Mouse (Mus musculus): Measurements from ENCODE around the gene Armt1. TPM values are rescaled to one million over a fixed set of nuclear protein-coding genes. Genes with fewer than 3 reads are reported as not detected.
"Not testable (repeated sequence)": the region's sequence is repeated elsewhere in the genome, so short reads cannot be mapped to it uniquely, and the experiment has no call there.

The Armt1 gene
- total RNA-seq (2021), result 10 to 100 TPM; 24.8 to 25.1 TPM

DNA sequence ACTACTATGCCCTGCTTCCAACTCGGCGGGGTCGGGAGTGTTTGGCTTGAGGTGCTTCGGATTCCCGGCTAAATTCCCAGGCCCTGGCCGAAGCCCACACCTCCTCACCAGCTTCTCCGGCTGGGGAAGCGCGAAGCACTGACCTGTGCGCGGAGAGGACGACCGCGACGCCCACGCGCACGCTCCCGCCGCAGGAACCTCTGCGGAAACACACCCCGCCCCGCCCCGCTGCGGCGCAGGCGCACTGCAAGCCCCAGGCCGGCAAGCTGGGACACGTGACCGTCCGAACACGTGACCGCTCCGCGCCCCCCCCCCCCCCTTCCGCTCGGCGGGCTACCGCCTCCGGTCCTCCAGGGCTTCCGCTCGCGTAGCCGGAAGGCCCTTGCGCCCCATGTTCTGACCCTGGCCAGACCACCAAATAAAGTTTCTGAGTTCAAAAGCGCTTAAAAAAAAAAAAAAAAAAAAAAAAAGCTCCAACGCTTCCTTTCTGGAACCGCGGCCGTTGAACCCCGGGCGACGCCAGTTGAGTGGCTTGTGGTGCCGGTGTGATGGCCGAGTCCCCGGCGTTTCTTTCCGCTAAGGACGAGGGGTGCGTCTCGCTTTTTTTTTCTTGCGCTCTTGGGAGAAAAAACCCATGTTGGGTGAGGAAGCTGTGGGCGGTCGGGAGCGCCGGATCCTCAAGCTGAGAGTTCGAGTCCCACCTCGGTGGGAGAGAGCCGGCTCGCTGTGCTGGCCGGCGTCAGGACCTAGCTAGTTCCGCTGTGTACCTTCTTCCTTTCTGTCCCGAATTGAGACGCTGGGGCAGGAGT lies at the start of gene Armt1, which contains the start of gene Rmnd1:
Gene Armt1, plus strand, starts transcription at position 345 of the 809 bp plus-strand sequence.
Gene Rmnd1, minus strand, starts transcription at position 266 of the 809 bp plus-strand sequence.
- DNase-seq, result peak; percentile 93 to 94

DNA sequence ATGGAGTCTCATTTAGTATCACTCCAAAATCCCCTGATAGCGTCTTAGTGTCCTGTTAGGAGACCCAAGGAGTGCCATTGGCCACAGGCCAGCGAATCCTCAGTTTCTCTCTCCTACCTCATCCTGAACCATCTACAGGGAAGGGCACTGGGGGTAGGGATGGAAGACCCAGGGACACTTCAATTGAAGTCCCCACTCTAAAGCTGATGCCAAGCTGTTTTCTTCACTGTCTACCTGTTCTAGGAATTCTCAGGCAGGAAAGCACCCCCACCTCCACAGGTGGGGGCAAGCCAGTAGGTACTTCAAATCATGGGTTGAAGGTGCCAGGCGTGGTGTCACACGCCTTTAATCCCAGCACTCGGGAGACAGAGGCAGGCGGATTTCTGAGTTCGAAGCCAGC lies 48.0 kb upstream of the Armt1 start:
- DNase-seq, result no peak

DNA sequence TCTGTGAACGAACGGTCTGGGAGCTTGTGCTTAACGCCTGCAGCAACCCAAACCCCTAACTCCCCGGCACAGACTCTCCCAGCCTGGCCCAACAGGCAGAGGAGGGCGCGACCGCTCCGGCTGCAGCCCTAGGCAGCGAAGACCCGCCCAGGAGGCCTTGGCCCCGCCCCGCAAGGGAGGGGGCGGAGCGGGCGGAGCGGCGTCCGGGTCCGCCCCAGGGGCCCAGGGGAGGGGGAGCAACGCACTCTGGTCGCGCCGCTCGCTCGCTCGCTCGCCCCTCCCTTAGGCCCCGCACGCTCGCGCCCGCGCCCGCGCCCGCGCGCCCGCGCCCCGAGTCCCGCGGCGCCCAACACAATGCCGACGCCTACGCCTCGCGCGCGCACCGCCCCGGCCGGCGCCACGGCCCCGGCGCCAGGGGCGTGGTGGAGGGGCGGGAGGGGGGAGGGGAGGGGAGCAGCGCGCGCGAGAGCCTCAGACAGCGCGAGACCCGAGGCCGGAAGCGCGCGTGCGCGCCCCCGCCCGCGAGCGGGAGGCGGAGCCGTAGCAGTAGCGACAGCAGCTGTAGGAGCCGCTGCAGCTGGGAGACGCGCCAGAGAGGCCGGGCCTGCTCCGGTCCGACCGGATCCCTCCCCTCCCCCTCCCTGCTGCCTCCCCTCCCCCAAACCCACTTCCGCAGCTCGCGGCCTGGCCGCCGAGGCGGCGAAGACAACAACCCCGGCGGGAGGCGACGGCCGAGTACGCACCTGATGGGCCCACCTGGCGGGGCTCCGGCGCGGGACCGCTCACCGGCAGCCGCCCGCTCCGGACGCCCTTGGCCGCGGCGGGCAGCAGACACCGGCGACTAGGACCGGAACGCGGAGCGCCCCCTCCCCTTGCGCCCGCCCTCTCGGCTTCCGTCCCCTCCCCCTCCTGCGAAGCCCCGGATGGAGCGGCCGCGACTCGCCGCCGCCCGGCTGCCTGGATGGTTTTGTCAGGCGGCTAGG lies 45.4 kb upstream of the Armt1 start:
- DNase-seq, result peak; percentile 91 to 92

DNA sequence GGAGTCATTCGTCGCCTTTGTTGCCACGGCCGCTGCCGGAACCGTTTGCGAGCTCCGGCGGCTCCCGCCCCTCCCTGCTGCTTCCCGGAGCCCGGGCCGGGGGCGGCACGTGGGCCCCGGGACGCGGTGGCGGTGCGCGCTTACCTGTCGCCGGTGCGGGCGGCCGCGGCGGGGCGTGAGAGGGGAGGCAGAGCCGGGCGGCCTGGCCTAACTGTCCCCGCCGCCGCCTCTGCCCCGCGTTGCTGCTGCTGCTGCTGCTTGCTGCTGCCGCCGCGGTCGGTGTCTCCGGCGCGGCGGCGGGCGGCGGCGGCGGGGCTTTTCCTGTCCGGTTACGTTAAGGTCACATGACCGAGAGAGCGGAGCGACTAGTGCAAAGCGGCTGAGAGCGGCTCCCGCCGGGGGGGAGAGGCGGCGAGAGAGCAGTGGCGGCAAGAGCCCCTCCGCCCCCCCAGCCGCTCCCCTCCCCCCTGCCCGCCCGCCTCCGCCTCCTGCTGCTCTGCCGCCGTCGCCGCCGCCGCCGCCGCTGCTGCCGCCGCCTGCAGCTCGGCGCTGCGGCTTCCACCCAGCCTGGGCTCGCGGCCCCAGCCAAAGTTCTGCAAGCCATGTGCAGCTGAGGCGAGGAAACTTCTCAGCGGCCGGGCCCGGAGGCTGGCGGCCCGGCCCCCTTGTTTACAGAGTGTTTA lies 44.4 kb upstream of the Armt1 start, which contains the start of gene Zbtb2:
Gene Zbtb2, minus strand, starts transcription at position 408 of the 683 bp plus-strand sequence.
- peak; percentile 61 to 65 for DNase-seq

DNA sequence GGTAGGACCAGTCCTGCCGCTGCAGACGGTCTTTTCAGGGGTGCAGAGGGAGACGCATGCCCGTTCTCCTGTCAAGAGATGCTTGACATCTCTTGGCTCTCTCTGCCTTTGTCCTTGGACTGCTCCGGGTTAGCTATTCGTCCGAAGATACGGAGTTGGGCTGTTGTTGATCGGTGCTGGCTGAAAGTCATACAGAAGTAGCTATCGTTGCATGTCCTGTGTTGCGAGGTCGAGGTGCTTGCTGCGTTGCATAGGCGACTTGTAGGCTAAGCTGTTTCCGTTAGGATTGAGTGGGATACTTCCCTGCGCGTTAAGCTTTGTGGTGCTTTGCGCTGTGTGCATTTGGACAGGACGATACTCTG lies 43.9 kb upstream of the Armt1 start:
- DNase-seq, result no peak

DNA sequence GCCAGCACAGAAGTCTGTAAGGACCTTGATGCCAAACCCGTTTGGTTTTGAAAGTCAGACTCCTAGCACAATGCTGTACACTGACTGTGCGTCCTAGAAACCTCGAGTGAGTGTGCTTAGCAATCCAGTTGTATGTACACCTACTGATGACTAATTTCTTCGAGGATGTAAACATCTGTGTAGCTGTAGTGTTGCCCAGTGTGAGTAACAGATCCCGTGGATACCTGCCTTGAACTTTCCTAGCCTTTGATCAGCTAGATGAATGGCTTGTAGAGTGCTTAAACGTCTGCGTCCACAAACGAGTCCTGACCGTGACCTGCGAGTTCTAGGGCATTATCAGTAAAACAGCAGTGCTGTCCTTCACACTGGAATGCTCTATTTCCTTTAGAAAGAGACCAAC lies 43.2 kb upstream of the Armt1 start:
- no peak for DNase-seq

DNA sequence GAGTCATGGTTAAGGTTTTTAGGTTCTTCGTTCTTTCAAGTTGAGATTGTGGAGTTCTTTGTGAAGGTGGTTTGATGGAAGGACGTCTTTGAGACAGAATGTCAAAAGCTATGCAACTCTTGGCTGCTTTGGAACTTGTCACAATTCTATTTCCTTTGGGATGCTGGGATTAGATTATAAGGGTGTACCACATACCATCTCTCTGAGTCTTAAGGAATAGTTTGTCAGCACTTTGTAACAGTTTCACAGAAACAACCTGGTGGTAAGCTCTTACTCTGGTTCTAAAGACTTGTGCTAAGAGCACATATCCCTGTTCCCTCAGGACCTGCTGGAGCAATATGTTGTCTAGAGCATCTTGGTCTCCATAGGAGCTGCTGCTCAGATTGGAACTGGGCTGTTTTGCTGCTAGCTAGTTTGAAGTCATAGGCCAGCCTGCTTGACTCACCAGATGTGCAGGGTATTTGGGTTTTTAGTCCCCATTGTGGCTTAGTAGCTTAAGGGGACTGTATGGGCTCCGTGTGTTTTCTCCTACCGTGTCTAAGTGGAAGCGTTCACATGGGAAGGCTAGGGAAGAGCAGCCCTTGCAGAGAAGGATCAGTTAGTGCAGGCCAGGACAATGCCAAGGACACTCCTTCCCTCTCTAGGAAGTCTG lies 42.7 kb upstream of the Armt1 start:
- no peak for DNase-seq

DNA sequence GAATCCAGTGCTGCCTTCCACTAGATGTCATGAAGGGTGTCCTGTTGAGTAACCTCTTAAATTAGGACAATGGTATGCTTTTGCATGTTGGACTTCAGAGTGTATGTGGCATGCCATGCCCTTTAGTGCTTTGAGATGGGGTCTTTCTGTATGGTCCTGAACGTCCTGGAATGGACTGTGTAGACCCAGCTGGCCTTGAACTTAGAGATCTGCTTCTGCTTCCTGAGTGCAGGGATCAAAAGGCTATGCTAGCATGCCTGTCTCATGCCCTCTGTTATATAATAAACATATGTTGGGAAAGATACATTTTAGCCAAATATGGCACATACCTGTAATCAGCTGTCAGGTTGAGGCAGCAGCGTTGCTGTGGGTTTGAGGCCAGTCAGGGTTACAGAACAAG lies 41.7 kb upstream of the Armt1 start:
- DNase-seq, result no peak

DNA sequence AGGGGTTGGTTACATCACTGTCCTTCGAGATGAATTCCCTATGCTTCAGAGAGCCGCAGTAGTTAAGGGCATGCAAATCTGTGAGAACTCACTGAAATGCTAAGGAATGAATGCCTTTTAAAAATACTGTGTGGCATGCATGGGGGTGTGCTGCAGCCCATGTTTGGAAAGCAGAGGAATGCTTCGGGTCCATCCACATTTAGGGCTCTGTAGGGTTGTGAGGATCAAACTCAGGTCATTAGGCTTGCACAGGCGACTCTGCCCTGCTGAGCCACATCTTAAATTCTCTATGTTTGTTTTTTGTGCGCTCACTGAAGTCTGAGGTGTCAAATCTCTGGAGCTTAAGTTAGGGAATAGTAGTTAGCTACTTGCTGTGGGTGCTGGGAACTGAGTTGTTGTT lies 41.2 kb upstream of the Armt1 start:
- DNase-seq, result no peak

DNA sequence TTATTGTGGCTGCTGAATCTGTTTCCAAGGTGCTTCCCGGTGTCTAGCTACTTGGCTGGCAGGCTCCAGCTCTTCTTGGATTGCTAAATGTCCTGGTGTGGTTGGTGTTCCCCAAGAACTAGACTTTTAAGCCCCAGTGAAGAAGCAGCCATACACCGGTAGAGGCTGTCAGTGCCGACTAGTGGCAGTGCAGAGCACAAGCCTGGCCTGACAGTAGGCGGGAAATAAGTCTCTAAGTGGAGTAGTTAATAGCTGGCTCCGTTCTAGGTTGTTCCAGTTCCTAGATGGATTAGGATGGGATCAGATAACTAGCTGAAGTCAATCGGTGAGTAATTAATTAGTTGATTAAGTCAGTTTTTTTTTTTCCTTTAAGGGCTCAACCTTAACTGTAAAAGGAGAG lies 40.4 kb upstream of the Armt1 start:
- no peak for DNase-seq

DNA sequence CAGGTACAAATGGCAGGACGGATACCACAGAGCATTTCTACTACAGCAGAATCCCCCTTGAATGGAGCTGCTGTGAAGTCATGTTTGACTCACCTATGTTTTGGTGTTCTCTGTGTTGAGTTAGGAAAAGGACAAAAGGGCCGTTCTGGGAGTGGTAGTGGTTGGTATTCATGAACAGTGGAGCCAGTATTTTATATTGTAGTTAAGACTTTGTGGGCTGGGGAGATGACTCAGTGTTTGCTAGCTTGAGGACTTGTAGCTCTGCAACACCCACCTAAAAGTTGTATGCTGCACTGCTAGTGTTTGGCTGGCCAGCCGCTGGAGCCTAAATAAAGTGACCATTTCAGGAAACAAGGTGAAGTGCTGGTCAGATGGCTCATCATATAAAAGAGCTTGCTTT lies 36.9 kb upstream of the Armt1 start:
- no peak for DNase-seq

DNA sequence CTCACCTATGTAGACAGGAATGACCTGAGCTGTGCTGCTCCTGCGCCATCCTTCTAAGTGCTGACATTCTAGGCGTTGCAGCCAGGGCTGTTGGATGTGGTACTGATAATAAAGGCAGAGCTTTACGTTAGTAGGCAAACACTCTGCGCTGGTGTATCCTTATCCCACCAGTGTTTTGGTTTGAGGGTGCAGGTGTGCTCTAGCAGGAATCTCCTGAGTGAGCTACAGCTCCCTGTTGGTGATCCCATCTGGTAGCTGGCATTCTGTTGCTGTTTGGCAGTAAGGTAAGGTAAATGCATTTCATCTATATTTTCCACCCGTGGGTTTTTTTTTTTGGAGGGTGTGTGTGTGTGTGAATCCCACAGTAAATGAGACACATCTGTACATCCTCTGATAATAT lies 34.2 kb upstream of the Armt1 start:
- DNase-seq, result no peak

DNA sequence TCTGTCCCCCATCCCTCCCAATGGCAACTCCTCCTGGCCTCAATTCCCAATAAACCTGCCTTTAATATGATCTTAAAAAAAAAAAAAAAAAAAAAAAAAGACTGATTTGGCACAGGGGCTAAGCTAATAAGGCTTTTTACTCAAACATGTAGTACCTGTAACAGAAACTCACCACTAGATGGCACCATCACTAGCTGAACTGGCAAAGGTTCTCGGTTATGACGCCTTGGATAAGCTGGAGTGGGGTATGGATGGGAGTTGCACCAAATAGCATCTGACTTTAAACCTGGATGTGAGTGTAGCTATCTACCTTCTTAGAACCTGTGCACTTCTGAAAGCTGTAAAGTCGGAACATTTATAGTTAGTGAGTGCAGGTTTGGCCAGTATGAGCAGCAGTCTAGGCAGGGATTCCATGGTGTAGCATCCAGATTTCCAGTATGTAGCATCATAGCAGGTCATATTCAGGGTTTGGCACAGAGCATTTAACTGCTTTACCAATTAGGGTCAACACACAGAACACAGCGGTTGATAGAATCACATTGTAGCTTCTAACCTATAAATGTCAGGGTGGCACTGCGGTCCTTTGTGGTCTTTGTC lies 27.3 kb upstream of the Armt1 start:
- DNase-seq, result no peak

DNA sequence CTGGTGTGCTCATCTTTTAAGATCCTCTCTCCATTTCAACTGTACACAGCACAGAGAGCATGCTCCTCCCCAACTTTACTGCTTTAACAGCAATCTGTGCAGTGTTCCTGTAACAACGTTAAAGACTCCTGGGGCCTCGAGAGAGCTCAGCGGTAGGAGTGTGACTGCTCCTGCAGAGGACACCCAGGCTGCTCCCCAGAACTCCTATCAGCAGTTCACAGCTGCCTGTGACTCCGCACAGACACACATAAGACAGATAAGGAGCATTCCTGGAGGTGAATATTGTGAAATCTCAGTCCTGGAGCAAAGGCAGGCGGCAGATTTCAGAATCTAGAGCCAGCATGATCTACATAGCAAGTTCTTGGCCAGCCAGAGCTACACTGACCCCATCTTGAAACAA lies 26.8 kb upstream of the Armt1 start:
- no peak for DNase-seq

DNA sequence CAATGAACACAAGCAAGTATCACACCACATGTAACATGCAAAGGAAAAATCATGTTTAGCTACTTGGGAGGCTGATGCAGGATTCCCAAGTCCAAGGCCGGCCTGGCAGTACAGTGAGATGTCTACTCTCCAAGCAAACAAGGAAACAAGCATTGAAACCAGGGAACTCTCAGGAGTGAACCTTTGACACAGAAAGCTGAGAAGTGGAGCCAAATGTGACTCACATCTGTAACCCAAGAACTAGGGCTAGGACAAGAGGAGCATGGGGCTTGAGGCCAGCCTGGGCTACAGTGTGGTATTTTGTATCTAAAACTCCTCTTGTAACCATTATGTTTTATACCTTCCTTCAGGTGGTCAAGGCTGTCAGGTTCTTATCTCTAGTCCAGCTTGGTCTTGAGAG lies 25.1 kb upstream of the Armt1 start:
- DNase-seq, result no peak

DNA sequence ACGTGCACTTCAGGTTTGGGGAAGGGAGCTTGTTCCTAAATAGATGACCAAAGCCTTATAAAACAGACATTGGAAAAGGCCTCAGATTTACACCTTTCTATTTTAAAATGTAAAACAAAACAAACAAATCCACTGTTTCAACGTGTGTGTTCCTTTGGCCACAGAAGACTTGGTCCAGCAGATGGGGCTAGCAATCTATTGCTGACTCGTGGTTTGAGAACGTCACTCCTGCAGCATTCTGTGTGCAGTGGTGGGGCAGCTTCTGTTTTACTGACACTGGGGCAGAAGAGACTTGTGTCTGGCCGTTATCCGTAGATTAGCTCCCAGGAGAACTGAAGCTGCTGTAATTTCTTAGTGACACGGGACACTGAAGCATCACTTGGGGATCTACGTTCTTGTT lies 7.0 kb upstream of the Armt1 start:
- no peak for DNase-seq

DNA sequence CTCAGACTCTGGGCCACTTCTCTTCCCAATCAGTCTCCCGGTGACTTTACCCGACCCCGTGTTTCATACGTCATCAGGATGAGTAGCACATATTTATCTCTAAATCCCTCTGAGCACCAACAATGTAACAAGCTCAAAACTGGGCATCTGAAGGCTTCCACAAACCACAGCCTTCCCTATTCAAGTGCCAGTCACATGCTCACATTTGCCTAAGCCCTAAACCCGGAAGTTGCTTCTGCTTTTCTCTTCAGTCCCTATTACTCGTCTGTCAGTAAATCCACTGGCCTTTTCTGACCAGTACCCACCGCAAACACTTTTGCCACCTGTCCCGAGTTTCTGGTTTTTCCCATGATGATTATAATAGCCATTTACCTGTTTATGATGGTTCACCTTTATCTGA lies 1.9 kb upstream of the Armt1 start:
- DNase-seq, result no peak

DNA sequence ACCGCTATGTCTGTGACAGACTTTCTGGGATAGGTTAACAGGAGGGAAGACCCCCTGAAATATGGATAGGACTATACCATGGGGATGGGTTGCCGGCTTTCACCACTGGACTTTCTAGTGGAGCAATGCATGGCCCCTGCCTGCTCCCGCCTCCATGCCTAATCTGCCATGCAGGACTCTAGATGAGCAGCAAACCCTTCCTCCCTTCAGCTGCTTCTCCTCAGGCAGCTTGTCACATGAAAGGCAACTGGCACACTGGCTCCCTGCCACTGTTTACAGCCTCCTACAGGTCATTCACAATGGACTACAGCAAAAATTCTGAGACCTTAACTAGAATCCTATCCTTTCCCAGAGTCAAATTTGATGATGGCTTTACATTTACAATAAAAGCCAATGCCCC lies 1.4 kb upstream of the Armt1 start:
- DNase-seq, result no peak

DNA sequence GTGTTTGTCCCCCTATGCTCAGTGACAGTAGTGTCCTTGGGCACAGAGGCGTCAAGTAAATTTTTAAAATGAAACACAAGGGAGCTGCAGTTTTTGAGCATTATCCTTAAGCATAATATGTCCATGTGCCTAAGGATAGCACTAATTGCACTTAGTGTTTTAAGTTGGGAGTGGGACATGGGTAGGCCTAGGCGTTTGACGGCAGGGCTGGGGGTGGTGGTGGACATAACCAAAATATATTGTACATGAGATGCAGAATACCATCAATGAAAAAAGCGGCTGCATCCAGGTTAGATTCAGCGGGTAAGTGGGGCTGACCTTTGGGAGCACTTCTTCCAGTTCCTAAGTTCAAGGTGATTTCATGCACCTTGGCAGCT lies 533 bp upstream of the Armt1 start:
- DNase-seq, result no peak

DNA sequence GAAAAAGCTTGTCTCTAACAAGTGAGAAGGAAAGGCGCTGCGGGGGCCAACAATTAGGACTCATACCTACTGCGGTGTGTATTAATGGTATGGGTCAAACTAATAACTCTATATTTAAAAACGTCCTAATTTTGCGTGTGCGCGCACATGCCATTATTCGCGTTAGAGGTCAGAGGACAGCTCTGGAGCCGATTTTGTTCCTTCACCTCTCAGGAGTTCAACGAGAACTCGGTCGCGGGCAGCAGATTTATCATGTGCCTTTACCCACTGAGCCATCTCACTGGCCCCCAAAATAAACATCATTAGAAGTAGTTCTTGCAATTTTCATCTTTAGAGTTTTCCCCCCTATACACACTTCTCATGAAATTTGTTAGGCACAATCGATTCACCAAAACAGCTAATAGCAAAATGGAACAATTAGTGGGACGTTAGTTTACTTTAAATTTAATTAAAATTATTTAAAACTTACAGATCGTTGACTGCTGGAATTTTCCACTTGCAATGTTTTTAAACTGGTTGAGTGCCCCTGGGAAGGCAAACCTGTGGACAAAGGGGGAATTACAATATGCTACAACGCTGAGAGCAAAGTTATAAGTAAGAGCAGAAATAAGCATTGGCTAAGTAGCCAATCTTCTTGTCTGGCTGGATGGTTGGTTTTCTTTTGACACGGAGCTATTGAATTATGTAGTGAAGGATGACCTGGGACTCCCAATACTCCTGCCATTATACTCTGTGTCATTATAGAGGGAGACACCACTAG lies 909 bp downstream of the Armt1 start:
- DNase-seq, result no peak

DNA sequence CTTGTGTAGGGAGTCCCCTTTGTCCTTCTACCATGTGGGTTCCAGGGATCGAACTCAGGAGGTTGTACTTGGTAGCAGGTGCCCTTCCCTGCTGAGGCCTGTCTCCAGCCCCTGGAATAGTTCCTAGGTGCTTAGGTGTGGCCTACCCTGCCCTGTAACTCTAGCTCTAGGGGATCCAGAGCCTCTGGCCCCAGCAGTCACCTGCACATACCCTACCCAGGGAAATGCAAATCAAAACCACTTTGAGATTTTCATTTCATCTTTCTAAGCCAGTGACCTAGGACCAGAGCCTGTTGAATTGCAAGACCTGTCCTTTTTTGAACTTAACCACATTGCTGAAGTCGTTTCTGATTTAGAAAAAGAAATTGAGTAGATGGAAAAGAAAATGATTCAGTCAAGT lies 1.6 kb downstream of the Armt1 start:
- DNase-seq, result not testable (repeated sequence)

Data from layer of hippocampus, postnatal 36 days (tissue).